Mouse (Mus musculus) retina, postnatal 7 days (tissue): ENCODE results near the gene Apobec2.

ENCODE experiments used
- DNase-seq: peaks from one replicate; pipeline ENCODE4 v3.0.0-alpha.2; 2012; ENCODE audit warnings: low read depth, low spot score

The Apobec2 gene

DNA sequence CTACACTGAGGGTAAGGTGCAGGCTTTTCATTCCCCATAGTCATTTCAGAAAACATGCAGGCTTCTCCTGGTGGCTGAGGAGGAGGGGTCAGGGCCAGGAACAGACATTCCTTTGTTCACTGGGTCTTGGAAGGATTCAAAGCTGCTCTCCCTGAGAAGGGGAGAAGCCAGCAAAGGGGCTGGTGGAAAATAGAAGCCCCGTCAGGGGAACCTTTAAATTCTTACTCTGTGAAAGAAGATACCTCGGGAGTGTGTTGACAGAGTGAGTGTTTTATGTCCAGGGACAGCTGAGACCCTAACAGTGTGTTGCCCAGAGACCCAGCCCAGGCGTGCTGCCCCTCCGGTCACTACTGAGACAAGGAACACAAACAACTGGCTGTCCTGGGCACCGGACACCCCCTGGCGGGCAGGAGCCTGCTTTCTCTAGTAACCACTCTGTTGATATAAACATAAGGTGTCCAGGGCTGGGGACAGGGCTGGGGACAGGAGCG is 4.7 kb upstream of the Apobec2 start:
- DNase-seq, result no peak

DNA sequence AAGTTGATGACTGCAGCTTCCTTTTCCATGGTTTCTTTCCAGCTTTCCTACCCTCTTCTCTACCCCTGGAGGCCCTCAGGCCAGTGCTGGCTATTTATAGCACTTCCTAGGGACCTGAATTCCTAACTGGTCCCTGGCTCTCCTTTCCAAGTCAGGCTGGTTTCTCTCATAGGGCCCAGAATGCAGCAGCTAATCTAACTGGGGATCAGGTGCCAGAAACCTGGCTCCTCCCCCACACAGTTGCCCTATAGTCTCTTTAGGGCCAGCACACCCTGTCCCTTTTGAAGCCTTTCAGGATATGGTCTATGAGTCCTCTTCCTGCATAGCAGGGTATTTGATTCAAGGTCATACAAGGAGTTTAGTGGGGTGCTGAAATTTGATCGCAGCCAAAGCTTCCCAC is 3.8 kb upstream of the Apobec2 start:
- no peak for DNase-seq

DNA sequence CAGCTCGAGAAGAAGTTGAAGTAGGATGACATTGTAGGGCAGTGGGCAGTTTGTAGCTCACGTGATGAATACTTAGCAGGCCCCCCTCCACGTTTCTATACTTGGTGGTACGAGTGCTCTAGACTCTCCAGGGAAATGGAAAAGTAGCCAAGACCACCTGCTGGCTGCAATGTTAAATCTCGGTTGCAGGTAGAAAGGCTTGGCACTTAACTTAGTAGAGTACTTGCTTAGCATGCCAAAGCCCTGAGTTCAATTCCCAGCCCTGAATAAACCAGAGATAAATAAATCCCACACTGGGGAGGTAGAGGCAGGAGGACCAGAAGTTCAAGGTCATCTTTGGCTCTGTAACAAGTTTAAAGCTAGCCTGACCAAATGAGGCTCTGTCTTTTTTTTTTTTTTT is 1.7 kb upstream of the Apobec2 start:
- no peak for DNase-seq

DNA sequence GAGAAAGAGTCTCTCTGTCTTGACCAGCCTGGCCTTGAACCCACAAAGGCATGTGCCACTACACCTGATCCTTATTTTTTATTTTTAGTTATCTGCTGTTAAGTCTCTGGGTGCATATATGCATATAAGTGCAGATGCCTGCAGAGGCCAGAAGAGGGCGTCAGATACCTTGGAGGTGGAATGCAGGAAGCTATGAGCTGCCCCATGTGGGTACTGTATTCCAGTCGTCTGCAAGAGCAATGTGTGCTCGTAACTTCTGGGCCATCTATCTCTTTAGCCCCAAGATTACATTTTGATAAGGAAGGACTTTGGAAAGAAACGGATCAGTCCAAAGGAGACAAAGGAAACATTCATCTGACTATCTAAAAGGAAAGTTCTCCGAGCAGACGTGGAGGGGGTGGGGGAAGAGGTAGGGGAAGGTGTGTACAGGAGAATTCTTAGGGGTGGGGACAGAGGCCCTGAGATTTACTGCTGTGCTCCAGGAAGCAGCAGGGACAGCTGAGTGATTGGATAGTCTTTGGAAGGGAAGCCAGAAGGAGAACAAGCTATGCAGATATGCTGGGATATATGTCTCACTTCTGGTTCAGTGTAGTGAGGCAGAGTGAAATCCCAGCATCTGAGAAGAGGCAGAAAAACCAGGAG is 1.1 kb upstream of the Apobec2 start:
- DNase-seq, result no peak

DNA sequence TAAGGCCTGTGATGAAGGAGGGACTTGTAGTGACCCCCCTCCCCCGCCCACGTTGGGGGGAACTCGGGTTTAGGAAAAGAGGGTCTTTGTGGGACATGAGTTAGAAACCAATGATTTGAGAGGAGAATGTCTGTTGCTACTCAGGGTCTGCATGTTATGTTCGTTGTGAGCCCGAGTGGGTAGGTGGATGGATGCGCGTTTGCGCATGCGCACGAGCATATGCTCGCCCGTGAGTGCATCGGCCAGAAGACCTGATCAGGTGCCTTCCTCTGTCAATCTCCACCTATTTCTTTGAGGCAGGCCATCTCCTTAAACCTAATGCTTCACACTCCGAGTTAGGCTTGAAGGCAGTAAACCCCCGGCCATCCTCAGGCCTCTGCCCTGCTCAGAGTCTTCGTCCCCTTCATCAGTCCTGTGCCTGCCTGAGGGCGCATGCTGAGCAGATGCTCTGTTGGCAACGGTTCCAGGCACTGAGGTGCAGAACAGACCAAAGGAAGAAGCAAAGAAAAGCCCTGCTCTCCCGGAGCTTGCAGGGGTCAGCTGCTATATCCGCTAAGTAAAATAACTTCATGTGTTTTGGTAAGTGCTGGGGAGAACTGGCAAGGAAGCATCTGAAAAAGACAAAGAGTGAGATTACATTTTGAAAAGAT is 401 bp upstream of the Apobec2 start:
- no peak for DNase-seq

DNA sequence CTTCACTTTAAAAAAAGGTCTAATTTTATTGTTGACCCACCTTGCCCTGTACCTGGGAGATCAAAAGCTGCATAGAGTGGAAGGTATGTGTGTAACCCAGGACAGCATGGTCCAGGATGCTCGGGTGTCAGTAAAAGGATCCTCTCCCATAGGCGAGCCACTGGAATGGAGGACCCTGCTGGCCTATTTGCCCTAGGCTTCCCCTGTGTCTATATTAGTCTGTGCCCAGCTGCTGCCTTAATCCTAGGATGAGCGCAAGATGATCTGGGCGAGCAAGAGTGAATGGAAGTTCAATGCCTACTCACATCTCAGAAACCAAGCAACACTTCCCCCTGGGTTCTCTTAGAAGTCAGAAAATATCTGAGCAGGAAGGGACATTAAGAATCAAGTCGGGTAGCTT is 1.7 kb downstream of the Apobec2 start:
- DNase-seq, result no peak

DNA sequence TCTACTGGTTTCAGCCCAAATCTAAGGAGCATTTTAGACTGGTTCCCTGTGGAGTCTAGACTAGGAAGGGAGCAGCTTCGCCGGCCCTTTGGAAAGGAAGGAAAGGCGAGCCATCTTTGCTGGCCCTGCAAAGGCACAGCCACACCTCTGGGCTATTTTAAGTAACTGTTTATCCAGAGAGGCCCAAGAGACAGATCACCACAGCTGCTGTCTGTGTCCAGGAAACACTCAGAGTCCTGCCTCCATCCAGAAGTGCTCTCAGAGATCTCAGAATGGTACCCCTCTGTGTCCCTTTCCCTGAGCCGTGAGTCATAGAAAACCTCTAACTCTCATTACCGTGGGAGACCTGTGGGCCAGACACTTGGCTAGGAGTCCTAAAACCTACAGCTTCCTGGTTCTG is 2.3 kb downstream of the Apobec2 start:
- DNase-seq, result no peak

DNA sequence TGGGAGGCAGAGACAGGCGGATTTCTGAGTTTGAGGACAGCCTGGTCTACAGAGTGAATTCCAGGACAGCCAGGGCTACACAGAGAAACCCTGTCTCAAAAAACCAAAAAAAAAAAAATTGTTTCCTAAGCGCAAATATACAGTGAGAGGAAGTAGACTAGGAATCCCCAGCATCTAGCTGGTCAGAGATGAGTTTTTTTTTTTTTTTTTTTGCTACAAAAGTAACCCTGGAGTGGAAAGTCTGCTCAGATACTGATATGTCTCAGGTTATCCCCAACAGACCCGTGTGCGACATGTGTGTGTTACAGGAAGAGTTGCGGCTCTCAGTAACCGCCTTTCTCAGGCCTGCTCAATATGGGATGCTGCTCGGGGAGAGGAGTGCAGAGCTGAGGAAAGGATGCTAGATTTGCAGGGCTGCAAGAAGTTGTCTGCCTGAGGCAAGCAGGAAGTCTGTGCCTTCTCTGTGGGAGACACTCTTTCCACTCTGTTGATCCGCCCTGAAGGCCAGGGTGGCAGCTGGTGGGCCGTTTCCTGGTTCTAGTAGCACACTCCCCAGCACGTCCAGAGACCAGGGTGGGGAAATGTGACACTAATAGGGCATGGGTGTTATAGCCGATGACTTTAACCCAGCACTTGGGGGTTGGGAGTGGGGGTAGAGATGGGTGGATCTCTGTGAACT is 4.7 kb downstream of the Apobec2 start:
- no peak for DNase-seq

DNA sequence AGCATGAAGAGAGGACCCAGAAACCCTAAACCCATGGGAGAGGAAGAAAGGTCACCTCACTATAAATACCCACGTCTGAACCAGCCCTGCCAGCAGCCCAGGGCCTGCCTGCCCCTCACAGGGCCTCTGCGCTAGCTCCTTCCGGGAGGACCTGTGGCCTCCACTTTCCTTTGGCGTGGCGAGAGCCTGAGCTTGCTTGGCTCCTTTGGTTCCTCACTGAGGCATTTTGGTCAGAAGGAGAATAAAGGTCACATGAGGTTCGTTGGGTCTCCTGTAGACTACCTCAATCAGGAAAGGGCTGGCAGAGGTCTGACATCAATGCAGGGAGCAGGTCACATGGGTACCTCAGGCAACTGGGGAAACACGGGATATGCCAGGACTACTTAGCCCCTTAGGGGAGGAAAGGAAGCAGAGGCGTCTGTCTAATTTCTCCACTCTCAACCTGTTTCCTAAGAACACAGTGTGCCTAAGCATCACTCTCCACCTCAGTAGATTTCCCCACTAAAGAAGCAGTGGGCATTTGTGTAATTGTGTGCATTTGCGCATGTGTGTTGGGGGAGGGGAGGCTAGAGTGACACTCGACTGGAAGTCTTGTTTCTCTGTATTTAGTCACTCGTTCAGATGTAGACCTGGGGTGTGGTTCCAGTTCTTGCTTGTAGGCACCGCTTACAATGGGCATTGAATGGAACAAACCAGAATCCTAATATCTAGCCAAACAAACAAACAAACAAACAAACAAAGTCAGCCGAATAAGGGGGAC is 5.6 kb downstream of the Apobec2 start:
- DNase-seq, result no peak

DNA sequence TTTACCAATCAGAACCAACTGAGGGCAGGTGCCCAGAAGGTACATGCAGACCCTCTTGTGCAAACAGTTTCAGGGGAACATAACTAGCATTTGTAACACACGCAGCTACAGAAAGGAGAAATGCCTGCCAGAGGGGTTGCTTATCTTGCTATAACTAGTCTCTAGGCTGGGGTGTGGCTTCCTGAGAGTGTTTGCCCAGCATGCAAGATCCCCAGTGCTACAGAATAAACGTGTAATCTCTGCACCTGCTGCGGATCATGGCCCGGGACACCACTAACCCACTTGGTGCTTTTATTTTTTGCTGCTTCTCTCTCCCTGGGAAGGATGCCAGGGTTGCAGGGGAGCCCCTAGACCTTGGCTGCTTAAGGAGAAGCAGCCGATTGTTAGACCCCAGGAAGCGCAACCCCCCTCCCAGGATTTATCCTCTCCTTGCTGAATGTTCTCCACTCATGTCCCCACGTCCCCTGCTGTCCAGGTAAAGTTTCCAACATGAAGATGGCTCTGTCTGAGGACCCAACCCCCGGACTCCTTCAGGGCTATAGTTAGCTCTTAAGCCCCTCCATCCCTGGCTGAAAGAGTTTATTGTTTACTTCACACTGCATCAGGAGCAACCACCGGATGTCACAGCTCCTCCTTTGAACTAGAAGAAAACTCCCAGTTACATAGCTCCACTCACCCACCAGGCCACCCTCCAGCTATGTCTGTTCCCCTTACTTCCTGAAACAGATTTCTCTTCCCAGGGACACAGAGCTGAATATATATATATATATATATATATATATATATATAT is 6.7 kb downstream of the Apobec2 start:
- no peak for DNase-seq

DNA sequence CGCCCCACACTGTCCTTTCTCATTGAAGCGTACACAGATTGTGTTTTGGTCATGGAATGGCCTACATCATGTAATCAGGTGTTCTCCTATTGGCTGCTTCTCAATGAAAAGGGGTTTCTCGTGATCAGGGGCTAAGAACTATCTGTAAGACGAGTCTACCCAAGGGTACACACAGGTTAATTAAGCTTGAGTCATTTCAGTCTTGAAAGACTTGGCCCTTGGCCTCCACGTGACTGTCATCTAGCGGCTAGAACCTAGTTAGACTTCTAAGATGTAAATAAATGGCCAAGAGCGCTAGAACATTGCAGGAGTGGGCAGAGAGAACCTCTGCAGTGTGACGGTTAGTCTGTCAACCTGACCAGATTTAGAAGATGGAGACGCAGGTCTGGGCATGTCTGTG is 8.5 kb downstream of the Apobec2 start:
- no peak for DNase-seq

DNA sequence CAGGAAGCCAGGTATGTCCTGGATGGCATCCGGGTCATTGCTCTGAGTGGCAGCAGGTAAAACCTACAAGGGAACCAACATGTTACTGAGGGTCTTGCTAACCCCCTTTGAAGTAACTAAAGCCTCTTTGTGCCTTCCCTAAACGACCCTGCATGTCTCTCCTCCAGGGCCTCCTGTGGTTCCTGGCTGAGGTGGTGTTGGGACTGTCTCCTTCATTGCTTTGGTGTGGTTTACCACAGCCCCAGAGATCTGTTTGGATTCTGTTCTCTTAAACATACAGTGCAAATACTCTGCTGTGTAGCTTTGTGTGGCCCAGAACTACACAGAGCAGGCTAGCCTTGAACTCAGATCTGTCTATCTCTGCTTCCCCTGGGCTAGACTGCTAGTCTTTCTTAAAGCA is 13.2 kb downstream of the Apobec2 start:
- no peak for DNase-seq

DNA sequence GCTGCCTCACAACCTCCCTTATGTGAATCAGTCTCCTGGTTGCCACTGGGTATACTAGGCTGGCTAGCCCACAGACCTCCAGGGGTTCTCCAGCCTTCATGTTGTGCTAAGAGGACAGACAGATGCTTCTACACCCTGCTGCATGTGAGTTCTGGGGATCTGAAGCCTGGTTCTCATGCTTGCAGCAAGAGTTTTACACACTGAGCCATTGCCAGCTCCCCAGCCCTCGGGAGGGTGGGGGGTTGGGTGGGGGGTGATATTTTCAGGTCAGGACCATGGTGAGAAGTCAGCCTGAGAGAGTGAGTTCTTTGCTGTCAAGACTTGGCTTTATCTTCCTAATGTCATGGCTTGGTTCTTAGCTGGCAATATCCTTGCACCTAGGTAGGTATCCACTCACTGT is 13.9 kb downstream of the Apobec2 start:
- DNase-seq, result no peak

DNA sequence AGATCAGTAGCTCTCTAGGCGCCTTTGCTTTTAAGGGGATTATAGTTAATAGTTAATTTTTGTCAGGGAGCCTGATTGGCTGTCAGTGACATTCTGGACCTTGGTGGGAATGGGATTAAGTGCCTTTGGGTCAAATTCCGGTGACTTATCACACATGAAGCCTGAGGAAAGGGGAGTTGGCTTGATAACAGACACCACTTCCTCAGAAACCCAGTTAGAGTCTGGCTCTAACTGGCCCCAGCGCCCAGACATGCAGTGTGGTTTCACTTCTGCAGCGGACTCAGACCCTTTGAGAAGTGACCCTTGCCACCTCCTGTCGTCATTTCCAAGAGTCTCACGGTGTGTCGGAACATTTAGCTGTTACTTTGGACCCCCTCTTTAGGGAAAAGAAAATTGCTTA is 14.6 kb downstream of the Apobec2 start:
- DNase-seq, result no peak

DNA sequence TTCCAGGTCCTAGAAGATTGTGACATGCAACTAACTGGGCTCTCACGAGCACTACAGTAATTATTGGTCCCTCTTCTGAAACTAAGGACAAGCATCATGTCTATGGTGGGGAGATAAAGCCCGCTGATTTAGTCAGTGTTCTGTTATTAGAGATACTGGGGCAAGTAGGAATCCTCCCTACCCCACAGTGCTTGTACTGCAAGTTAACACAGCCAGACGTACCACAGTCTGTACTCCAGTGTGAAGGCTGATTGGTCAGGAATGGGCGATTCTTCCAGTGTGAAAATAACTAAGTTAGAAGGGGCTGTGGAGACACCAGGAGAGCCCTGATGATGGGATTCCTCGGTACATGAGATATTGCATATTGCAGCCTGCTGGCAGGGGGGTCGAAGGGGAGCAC is 15.2 kb downstream of the Apobec2 start:
- no peak for DNase-seq

DNA sequence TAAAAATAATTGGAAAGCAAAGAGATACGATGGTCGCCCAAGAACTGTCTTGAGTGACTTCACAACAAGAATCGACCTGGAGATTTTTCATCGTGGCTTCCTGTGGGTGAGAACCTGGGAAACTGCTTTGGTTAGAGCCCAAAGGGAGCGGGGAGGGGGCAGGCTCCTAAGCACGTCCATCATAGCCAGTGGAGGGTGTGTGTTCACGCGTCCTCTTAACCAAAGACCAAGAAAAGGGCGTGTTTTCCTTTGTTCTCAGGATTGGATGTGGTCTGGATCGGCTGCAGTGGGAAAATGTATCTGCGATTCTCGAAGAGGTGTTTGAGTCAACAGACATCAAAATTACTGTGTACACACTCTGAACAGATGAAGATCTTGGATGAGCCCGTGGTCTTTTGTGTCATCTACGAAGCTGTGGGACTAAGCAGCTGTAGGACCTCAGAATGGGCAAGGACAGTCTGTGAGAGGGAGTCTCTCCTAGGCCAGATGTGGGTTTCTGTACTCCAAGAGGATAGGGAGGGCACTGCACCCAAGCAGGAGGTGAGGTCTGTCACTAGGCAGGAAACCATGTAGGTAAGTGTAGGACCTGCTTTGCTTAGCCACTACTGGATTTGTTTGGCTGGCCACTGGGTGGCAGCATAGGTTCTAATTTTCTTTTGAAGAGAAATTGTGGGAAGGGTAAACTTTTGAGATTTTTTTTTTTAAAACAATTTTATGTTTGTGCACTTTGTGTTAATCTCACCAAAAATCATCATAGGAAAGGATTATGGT is 16.1 kb downstream of the Apobec2 start:
- DNase-seq, result no peak

DNA sequence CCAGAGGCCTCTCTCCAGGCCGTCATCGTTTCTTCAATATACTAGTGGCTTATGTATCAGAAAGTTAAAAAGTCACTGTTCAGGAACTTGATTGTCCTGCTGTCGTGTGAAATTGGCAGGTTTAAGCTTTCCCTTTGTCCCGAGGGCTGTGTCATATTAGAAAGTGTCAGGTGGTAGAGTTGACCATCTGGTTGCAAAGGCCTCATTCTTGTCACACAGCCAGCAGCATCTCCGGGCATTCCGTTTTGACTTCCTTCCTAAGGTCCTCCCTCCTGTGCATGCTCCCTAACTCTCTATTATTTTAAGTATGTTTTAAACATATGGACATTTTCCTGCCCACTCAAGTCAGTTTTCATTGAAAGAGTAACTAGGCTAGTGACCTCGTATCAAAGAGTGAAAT is 16.7 kb downstream of the Apobec2 start:
- no peak for DNase-seq

DNA sequence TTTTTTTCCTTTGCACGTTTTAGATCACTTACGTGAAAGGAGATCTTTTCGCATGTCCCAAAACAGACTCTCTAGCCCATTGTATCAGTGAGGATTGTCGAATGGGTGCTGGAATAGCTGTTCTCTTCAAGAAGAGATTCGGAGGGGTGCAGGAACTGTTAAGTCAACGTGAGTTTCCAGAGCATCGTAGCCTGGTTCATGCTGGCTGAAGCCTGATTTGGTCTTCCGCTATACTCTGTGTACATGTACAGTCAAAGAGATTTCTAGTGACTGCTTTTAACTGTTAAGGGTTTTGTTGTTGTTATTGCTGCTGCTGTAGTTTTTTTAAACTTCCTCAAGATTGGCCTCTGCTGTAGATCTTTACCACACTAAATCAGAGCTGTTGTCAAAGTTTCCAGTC is 21.5 kb downstream of the Apobec2 start:
- no peak for DNase-seq

DNA sequence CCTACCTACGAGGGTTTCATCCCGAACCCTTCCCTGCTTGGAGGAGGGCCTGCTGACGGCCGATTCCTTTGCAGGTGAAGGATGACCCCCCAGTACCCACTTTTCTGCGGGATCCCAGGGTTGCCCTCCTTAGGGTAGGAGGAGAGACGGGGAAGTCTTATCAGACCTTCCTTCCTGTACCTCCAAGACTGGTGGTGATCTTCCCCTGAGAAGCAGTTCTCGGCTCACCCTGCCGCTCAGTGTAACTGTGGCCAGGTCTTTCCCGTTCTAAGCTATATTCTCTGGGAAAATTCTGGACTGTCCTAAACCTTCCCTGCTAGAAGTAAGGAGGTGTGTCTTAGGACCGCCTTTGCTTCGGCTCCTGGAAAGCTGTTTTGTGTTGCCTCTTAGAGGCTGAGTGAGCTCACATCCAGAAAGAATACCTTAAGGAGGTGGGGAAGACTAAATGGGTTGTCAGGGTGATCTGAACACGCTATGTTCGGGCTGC is 22.4 kb downstream of the Apobec2 start:
- DNase-seq, result no peak
